Mouse (Mus musculus): ENCODE data around the gene Usp2.

Gene Usp2

GRCm38 (mm10) chr9:44125546-44126428, 59.0 kb downstream of the Usp2 start:
- Histone ChIP-seq H3K9me3 (ENCODE audit: low read length) (peaks cover 4% of the 10 kb centered on the region; the same call in 1 of the 2 replicates), H3K4me3 (replicated peaks; ENCODE audit: low read length) (peak overlapping the region; percentile 17; the same call in 1 of the 2 replicates), H3K36me3 (ENCODE audit: insufficient read depth, low read length) (no peaks in the 10 kb centered on the region), H3K4me1 (replicated peaks; ENCODE audit: low read depth, low read length) (peaks cover 63% of the 10 kb centered on the region), H3K27me3 (ENCODE audit: insufficient read depth, low read length) (no peaks in the 10 kb centered on the region)
- TF ChIP-seq CTCF (conservative IDR thresholded peaks at IDR 0.05; ENCODE audit: low read length) (peak; percentile 68), POU5F1 (IDR thresholded peaks at IDR 0.05; ENCODE audit: borderline replicate concordance, low read length) (no peak)

DNA sequence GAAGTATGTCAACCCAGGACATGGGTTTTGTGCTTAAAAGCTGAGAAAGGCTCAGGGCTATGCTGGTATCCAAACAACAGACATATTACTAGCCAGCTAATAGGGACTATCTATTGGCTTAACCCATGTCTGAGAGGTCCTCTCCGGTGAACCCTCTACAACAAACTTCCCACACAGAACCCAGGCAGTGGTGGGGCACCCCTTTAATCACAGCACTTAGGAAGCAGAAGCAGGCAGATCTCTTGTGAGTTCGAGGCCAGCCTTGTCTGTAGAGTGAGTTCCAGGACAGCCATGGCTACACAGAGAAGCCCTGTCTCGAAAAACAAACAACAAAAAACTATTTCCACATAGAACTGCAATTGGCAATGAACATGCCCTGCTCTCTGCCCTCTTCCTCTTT, 59.9 kb downstream of the Usp2 start:
- H3K27me3 ChIP-seq (ENCODE audit: insufficient read depth, low read length), result peaks cover 8% of the 10 kb centered on the region
- peaks cover 73% of the 10 kb centered on the region for H3K4me1 ChIP-seq (replicated peaks; ENCODE audit: low read depth, low read length)
- H3K9me3 ChIP-seq (ENCODE audit: low read length), result no peaks in the 10 kb centered on the region
- H3K4me3 ChIP-seq (replicated peaks; ENCODE audit: low read length), result no peak overlapping the region
- no peak for TF ChIP-seq NANOG (IDR thresholded peaks at IDR 0.05; ENCODE audit: borderline replicate concordance, low read length)
- TF ChIP-seq POU5F1 (IDR thresholded peaks at IDR 0.05; ENCODE audit: borderline replicate concordance, low read length), result no peak
- no peak for TF ChIP-seq CTCF (conservative IDR thresholded peaks at IDR 0.05; ENCODE audit: low read length)
- no peaks in the 10 kb centered on the region for H3K36me3 ChIP-seq (ENCODE audit: insufficient read depth, low read length)

- Histone ChIP-seq H3K27me3 (ENCODE audit: insufficient read depth, low read length) (peaks cover 13% of the 10 kb centered on the region), H3K36me3 (ENCODE audit: insufficient read depth, low read length) (no peaks in the 10 kb centered on the region)
- TF ChIP-seq POU5F1 (IDR thresholded peaks at IDR 0.05; ENCODE audit: borderline replicate concordance, low read length) (no peak), CTCF (conservative IDR thresholded peaks at IDR 0.05; ENCODE audit: low read length) (no peak), NANOG (IDR thresholded peaks at IDR 0.05; ENCODE audit: borderline replicate concordance, low read length) (no peak)
These were observed 60.6 kb downstream of the Usp2 start for GRCm38 (mm10) chr9:44127351-44127801.

GRCm38 (mm10) chr9:44129633-44130032, 62.8 kb downstream of the Usp2 start:
- H3K27me3 ChIP-seq (ENCODE audit: insufficient read depth, low read length), result peaks cover 33% of the 10 kb centered on the region
- H3K36me3 ChIP-seq (ENCODE audit: insufficient read depth, low read length), result no peaks in the 10 kb centered on the region
- peak overlapping the region; percentile 74 for H3K4me3 ChIP-seq (replicated peaks; ENCODE audit: low read length)
- H3K4me1 ChIP-seq (replicated peaks; ENCODE audit: low read depth, low read length), result peaks cover 87% of the 10 kb centered on the region
- H3K9me3 ChIP-seq (ENCODE audit: low read length), result no peaks in the 10 kb centered on the region
- TF ChIP-seq NANOG (IDR thresholded peaks at IDR 0.05; ENCODE audit: borderline replicate concordance, low read length) (no peak), CTCF (conservative IDR thresholded peaks at IDR 0.05; ENCODE audit: low read length) (no peak), POU5F1 (IDR thresholded peaks at IDR 0.05; ENCODE audit: borderline replicate concordance, low read length) (no peak)

More at GRCm38 (mm10) chr9:44127351-44127801, 60.6 kb downstream of the Usp2 start:
- Histone ChIP-seq H3K4me1 (replicated peaks; ENCODE audit: low read depth, low read length) (peaks cover 76% of the 10 kb centered on the region), H3K9me3 (ENCODE audit: low read length) (no peaks in the 10 kb centered on the region), H3K4me3 (replicated peaks; ENCODE audit: low read length) (peak overlapping the region; percentile 17; the same call in 1 of the 2 replicates)

DNA sequence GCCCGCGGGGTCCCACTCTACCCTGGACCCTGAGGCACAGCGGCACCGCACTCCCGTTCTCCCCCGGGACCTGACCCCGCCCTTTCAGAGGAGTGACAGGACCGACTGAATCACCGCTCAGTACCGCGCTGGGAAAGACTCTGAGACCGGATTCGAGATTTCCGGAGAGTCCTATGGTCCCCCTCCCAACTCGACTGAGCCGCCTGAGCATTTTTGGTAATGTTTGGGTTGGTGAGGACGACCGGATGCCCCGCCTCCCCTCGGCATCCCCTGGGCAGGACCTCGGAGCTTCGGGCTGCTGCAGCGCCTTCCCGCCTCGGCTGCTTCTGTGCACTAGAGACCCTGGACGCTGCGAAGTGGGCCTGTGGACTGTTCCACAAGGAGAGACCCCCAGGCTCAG, 63.2 kb downstream of the Usp2 start:
- no peak for TF ChIP-seq CTCF (conservative IDR thresholded peaks at IDR 0.05; ENCODE audit: low read length)
- no peak for TF ChIP-seq POU5F1 (IDR thresholded peaks at IDR 0.05; ENCODE audit: borderline replicate concordance, low read length)
- no peak for TF ChIP-seq NANOG (IDR thresholded peaks at IDR 0.05; ENCODE audit: borderline replicate concordance, low read length)
- Histone ChIP-seq H3K4me1 (replicated peaks; ENCODE audit: low read depth, low read length) (peaks cover 83% of the 10 kb centered on the region), H3K27me3 (ENCODE audit: insufficient read depth, low read length) (peaks cover 37% of the 10 kb centered on the region), H3K9me3 (ENCODE audit: low read length) (no peaks in the 10 kb centered on the region), H3K4me3 (replicated peaks; ENCODE audit: low read length) (peak overlapping the region; percentile 74), H3K36me3 (ENCODE audit: insufficient read depth, low read length) (no peaks in the 10 kb centered on the region)

DNA sequence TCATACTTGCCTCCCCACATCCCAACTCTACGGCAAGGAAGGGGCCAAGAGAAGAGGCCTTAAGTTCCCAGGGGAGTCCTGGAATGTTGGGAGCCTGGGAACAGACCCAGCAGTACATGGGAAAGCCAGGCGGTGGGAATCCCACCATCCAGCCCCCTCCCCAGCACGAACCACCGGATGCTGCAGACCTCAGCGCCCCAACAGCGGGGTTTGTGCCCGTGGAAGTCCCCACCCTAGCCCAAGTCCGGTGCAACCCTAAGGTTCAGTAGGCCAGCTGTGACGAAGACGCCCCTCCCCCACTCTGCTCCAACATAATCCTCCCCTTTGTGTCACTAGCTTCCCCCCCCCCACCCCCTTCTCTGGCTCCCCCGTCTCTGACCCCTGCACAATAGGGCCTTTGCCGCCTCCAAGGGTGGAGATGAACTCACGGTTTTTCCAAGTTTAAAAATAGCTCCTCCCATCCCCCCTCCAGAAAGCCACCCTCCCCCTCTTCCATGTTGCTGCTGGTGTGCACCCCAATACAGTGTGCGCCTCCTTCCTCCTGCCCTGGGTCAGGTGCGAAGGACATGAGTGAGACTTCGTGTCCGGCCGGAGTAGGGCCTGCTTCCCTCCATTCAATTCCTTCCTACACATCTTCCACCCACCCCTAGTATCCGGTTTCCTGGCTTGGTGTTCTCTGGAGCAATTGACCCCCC, 63.9 kb downstream of the Usp2 start:
- Histone ChIP-seq H3K36me3 (ENCODE audit: insufficient read depth, low read length) (no peaks in the 10 kb centered on the region), H3K4me3 (replicated peaks; ENCODE audit: low read length) (peak overlapping the region; percentile 74), H3K27me3 (ENCODE audit: insufficient read depth, low read length) (peaks cover 44% of the 10 kb centered on the region), H3K4me1 (replicated peaks; ENCODE audit: low read depth, low read length) (peaks cover 83% of the 10 kb centered on the region), H3K9me3 (ENCODE audit: low read length) (no peaks in the 10 kb centered on the region)
- no peak for TF ChIP-seq CTCF (conservative IDR thresholded peaks at IDR 0.05; ENCODE audit: low read length)
- no peak for TF ChIP-seq POU5F1 (IDR thresholded peaks at IDR 0.05; ENCODE audit: borderline replicate concordance, low read length)
- no peak for TF ChIP-seq NANOG (IDR thresholded peaks at IDR 0.05; ENCODE audit: borderline replicate concordance, low read length)

- Histone ChIP-seq H3K4me1 (replicated peaks; ENCODE audit: low read depth, low read length) (peaks cover 85% of the 10 kb centered on the region), H3K9me3 (ENCODE audit: low read length) (no peaks in the 10 kb centered on the region), H3K4me3 (replicated peaks; ENCODE audit: low read length) (peak overlapping the region; percentile 74), H3K27me3 (ENCODE audit: insufficient read depth, low read length) (peaks cover 49% of the 10 kb centered on the region), H3K36me3 (ENCODE audit: insufficient read depth, low read length) (peaks cover 2% of the 10 kb centered on the region; the same call in 1 of the 2 replicates)
- TF ChIP-seq POU5F1 (IDR thresholded peaks at IDR 0.05; ENCODE audit: borderline replicate concordance, low read length) (no peak), NANOG (IDR thresholded peaks at IDR 0.05; ENCODE audit: borderline replicate concordance, low read length) (no peak), CTCF (conservative IDR thresholded peaks at IDR 0.05; ENCODE audit: low read length) (no peak)
These were observed 64.4 kb downstream of the Usp2 start for GRCm38 (mm10) chr9:44131276-44131590.

DNA sequence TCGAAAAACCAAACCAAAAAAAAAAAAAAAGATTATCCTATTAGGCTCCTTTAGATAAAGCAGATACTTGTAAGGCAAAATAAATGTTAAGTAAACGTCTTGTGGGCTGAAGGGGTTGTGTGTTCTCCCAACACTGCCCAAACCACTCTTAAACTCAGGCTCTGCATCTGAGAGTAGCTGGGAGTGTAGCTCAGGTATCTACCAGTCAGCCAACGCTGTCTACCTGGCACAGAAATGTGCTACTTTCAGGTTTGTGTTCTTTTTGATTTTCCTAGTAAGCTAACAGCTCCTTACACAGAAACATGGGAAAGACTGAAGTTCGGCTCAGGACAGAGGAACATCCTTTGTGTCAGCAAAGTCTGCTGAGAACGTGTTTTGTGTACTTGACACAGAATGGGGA, 65.4 kb downstream of the Usp2 start:
- Histone ChIP-seq H3K9me3 (ENCODE audit: low read length) (no peaks in the 10 kb centered on the region), H3K27me3 (ENCODE audit: insufficient read depth, low read length) (peaks cover 56% of the 10 kb centered on the region), H3K36me3 (ENCODE audit: insufficient read depth, low read length) (peaks cover 11% of the 10 kb centered on the region), H3K4me3 (replicated peaks; ENCODE audit: low read length) (no peak overlapping the region), H3K4me1 (replicated peaks; ENCODE audit: low read depth, low read length) (peaks cover 82% of the 10 kb centered on the region)
- TF ChIP-seq POU5F1 (IDR thresholded peaks at IDR 0.05; ENCODE audit: borderline replicate concordance, low read length) (no peak), NANOG (IDR thresholded peaks at IDR 0.05; ENCODE audit: borderline replicate concordance, low read length) (no peak), CTCF (conservative IDR thresholded peaks at IDR 0.05; ENCODE audit: low read length) (no peak)
